Comparison of ENCODE assay signal across 20 mouse cellular contexts in genomic region chr1:22071405-22072117, GRCm38 (mm10).
DNase-seq lines count a peak whose midpoint lies in the region; ATAC-seq and TF ChIP-seq lines count a peak whose summit lies in the region.
"Had no signal": no experiment of that assay in that cellular context is flagged by ENCODE, and none has a peak within 500 bp of the region (broad histone marks: within the 10 kb centered on the region; RNA-seq: fewer than 3 reads in every experiment).

No protein-coding gene starts in this region.

- peak; percentile 34; the same call in 1 of the 2 replicates for ATAC-seq in forebrain, embryonic 13.5 days
- no peak for ATAC-seq in forebrain, embryonic 15.5 days (replicated peaks)
- 0 out of 2 replicates have a peak, but pooled peaks have one; percentile 18 for ATAC-seq in hindbrain, postnatal 0 days
- ATAC-seq: forebrain, postnatal 0 days had no signal

- no peak for TF ChIP-seq POLR2A in brain, embryonic 14.5 days (IDR thresholded peaks at IDR 0.05; ENCODE audit: borderline replicate concordance, extremely low read depth, insufficient read depth, insufficient read length, poor library complexity, severe bottlenecking)

- no peak for TF ChIP-seq CTCF in brain, embryonic 14.5 days (IDR thresholded peaks at IDR 0.05; ENCODE audit: borderline replicate concordance, extremely low read depth, insufficient read depth, insufficient read length)
- no peak for TF ChIP-seq CTCF in hindbrain, postnatal 0 days (IDR thresholded peaks at IDR 0.05; ENCODE audit: low read depth)

- no peaks in the 10 kb centered on the region for H3K36me3 ChIP-seq in forebrain, embryonic 13.5 days (ENCODE audit: poor library complexity, severe bottlenecking)
- no peaks in the 10 kb centered on the region for H3K36me3 ChIP-seq in forebrain, embryonic 15.5 days
- no peaks in the 10 kb centered on the region for H3K36me3 ChIP-seq in hindbrain, postnatal 0 days (ENCODE audit: insufficient read depth, low read length)
- no peaks in the 10 kb centered on the region for H3K36me3 ChIP-seq in embryonic facial prominence, embryonic 10.5 days (replicated peaks)
- H3K36me3 ChIP-seq: embryonic facial prominence, embryonic 12.5 days; heart, embryonic 15.5 days had no signal

- H3K27me3 ChIP-seq in forebrain, embryonic 13.5 days, result no peaks in the 10 kb centered on the region
- H3K27me3 ChIP-seq in forebrain, embryonic 15.5 days, result no peaks in the 10 kb centered on the region
- H3K27me3 ChIP-seq in hindbrain, postnatal 0 days (ENCODE audit: insufficient read depth, low read length), result no peaks in the 10 kb centered on the region
- H3K27me3 ChIP-seq in embryonic facial prominence, embryonic 10.5 days (replicated peaks; ENCODE audit: low read depth, poor library complexity, severe bottlenecking), result no peaks in the 10 kb centered on the region
- H3K27me3 ChIP-seq: embryonic facial prominence, embryonic 12.5 days; heart, embryonic 15.5 days had no signal

- no peaks in the 10 kb centered on the region for H3K4me1 ChIP-seq in forebrain, embryonic 13.5 days
- H3K4me1 ChIP-seq in forebrain, embryonic 15.5 days, result no peaks in the 10 kb centered on the region
- no peaks in the 10 kb centered on the region for H3K4me1 ChIP-seq in hindbrain, postnatal 0 days (ENCODE audit: insufficient read depth, low read length)
- H3K4me1 ChIP-seq in embryonic facial prominence, embryonic 10.5 days, result no peaks in the 10 kb centered on the region
- H3K4me1 ChIP-seq: embryonic facial prominence, embryonic 12.5 days; heart, embryonic 15.5 days had no signal

- H3K9me3 ChIP-seq in forebrain, embryonic 13.5 days (replicated peaks), result no peaks in the 10 kb centered on the region
- H3K9me3 ChIP-seq in forebrain, embryonic 15.5 days, result no peaks in the 10 kb centered on the region
- H3K9me3 ChIP-seq in hindbrain, postnatal 0 days (ENCODE audit: low read length), result no peaks in the 10 kb centered on the region
- no peaks in the 10 kb centered on the region for H3K9me3 ChIP-seq in embryonic facial prominence, embryonic 10.5 days
- H3K9me3 ChIP-seq: embryonic facial prominence, embryonic 12.5 days; heart, embryonic 15.5 days had no signal

- no peak overlapping the region for H3K9ac ChIP-seq in forebrain, embryonic 13.5 days
- H3K9ac ChIP-seq in forebrain, embryonic 15.5 days (replicated peaks), result no peak overlapping the region
- no peak overlapping the region for H3K9ac ChIP-seq in hindbrain, postnatal 0 days (replicated peaks; ENCODE audit: low read length)
- H3K9ac ChIP-seq: embryonic facial prominence, embryonic 12.5 days; forebrain, postnatal 0 days; heart, embryonic 15.5 days had no signal

- WGBS in forebrain, embryonic 13.5 days, result 80% methylated on average over 4 of the region's 4 CpGs
- 82% methylated on average over 4 of the region's 4 CpGs for WGBS in forebrain, embryonic 15.5 days
- WGBS in hindbrain, postnatal 0 days, result 75% methylated on average over 4 of the region's 4 CpGs
- WGBS in embryonic facial prominence, embryonic 10.5 days, result 90% methylated on average over 4 of the region's 4 CpGs

- no peak overlapping the region for H3K4me2 ChIP-seq in forebrain, embryonic 13.5 days
- H3K4me2 ChIP-seq in forebrain, embryonic 15.5 days (replicated peaks), result no peak overlapping the region
- H3K4me2 ChIP-seq in hindbrain, postnatal 0 days (ENCODE audit: low read depth, low read length), result no peak overlapping the region
- H3K4me2 ChIP-seq: embryonic facial prominence, embryonic 12.5 days; heart, embryonic 11.5 days; heart, embryonic 15.5 days had no signal

- H3K4me3 ChIP-seq in forebrain, embryonic 13.5 days, result no peak overlapping the region
- no peak overlapping the region for H3K4me3 ChIP-seq in forebrain, embryonic 15.5 days
- no peak overlapping the region for H3K4me3 ChIP-seq in hindbrain, postnatal 0 days (ENCODE audit: low read length)
- no peak overlapping the region for H3K4me3 ChIP-seq in embryonic facial prominence, embryonic 10.5 days
- H3K4me3 ChIP-seq: embryonic facial prominence, embryonic 12.5 days; heart, adult 2 months; heart, embryonic 15.5 days had no signal

- intact Hi-C loops in left cerebral cortex, postnatal 4 days (cut with DNase I), result no loop called here
- intact Hi-C loops in left cerebral cortex, postnatal 36 days (cut with DNase I), result no loop called here

- peak; percentile 18 for DNase-seq in left cerebral cortex, postnatal 4 days
- no peak for DNase-seq in left cerebral cortex, postnatal 36 days (ENCODE audit: low spot score in 2 of 2)
- DNase-seq in brain, embryonic 14.5 days (ENCODE audit: low read depth), result peak; percentile 44
- DNase-seq in hindbrain, postnatal 0 days (ENCODE audit: low spot score), result peak; percentile 50
- DNase-seq in embryonic facial prominence, embryonic 10.5 days (ENCODE audit: low spot score), result no peak
- no peak for DNase-seq in adrenal gland, postnatal 4 days (ENCODE audit: low spot score in 2 of 2)
- DNase-seq: adrenal gland, adult 8-10 months; adrenal gland, postnatal 36 days; cerebellum, adult 8-10 months; embryo, embryonic 11 days; forebrain, postnatal 0 days; gastrocnemius, postnatal 14 days; heart, adult 2 months; heart, postnatal 14 days; kidney, adult 11 months had no signal

- no peak overlapping the region for H3K27ac ChIP-seq in forebrain, embryonic 13.5 days
- no peak overlapping the region for H3K27ac ChIP-seq in forebrain, embryonic 15.5 days (replicated peaks)
- H3K27ac ChIP-seq in hindbrain, postnatal 0 days, result no peak overlapping the region
- no peak overlapping the region for H3K27ac ChIP-seq in embryonic facial prominence, embryonic 10.5 days (replicated peaks)
- H3K27ac ChIP-seq: embryonic facial prominence, embryonic 12.5 days; heart, embryonic 15.5 days had no signal

Comparison
In these comparisons a context has a peak if more than half of its experiments do, and no peak if none do; other contexts are left out.
1. DNase-seq: peak in left cerebral cortex, postnatal 4 days (single experiment), brain, embryonic 14.5 days (single experiment) and hindbrain, postnatal 0 days (single experiment); none in left cerebral cortex, postnatal 36 days (0 of 2), embryonic facial prominence, embryonic 10.5 days (single experiment) and adrenal gland, postnatal 4 days (0 of 2).